Mouse (Mus musculus): Measurements from ENCODE around the gene Pear1. TPM values are rescaled to one million over a fixed set of nuclear protein-coding genes. Genes with fewer than 3 reads are reported as not detected.

Pear1 gene
- polyA plus RNA-seq, 1 experiment = 0.06 TPM

GRCm38 (mm10) chr3:87795336-87796277 is 28.5 kb downstream of the Pear1 start:
- TF ChIP-seq GATA1 (IDR thresholded peaks at IDR 0.05; ENCODE audit: low read length) (no peak), TAL1 (IDR thresholded peaks at IDR 0.05; ENCODE audit: low read length) (no peak)
- H3K9me3 ChIP-seq (ENCODE audit: control insufficient read depth, low read length) = peaks cover 3% of the 10 kb centered on the region; the same call in 1 of the 2 replicates
- no peaks in the 10 kb centered on the region for H3K36me3 ChIP-seq (ENCODE audit: control insufficient read depth)
- H3K27me3 ChIP-seq (ENCODE audit: control insufficient read depth) = peaks cover 91% of the 10 kb centered on the region
- no peak overlapping the region for H3K4me3 ChIP-seq (replicated peaks)
- H3K4me1 ChIP-seq (ENCODE audit: control insufficient read depth) = peaks cover 4% of the 10 kb centered on the region

- Histone ChIP-seq H3K4me3 (replicated peaks) (no peak within 1 kb of the TSS), H3K27me3 (ENCODE audit: control insufficient read depth) (peaks cover 84% of the 10 kb centered on the region), H3K36me3 (ENCODE audit: control insufficient read depth) (no peaks in the 10 kb centered on the region), H3K4me1 (ENCODE audit: control insufficient read depth) (peaks cover 4% of the 10 kb centered on the region), H3K9me3 (ENCODE audit: control insufficient read depth, low read length) (peaks cover 3% of the 10 kb centered on the region; the same call in 1 of the 2 replicates)
- TF ChIP-seq GATA1 (IDR thresholded peaks at IDR 0.05; ENCODE audit: low read length) = no peak
- TF ChIP-seq TAL1 (IDR thresholded peaks at IDR 0.05; ENCODE audit: low read length) = no peak
These were observed 29.2 kb downstream of the Pear1 start, which contains the start of gene Ntrk1 for GRCm38 (mm10) chr3:87794922-87795325. TSS of gene Ntrk1 (minus strand) at chr3:87795162.

DNA sequence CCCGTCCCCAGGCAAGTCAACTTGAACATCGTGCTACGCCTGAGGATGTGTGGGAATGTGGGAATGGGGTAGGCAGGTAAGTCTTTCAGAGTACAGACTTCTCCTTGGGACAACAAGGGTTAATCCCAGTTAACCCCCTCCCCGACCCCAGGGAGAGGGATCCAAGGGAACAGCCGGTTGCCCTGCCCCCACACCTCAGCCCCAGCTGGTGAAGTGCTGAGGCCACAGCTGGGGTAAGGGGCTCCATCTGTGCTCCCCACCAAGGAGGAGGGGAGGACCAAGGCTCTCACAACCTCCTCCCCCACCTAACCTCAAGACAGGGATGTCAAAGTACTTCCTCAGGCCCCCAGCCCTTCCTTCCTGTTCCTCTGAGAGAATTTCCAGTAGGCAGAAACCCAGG is 34.3 kb downstream of the Pear1 start:
- no peak for TF ChIP-seq TAL1 (IDR thresholded peaks at IDR 0.05; ENCODE audit: low read length)
- TF ChIP-seq GATA1 (IDR thresholded peaks at IDR 0.05; ENCODE audit: low read length) = no peak
- no peaks in the 10 kb centered on the region for H3K36me3 ChIP-seq (ENCODE audit: control insufficient read depth)
- peaks cover 2% of the 10 kb centered on the region for H3K4me1 ChIP-seq (ENCODE audit: control insufficient read depth)
- peaks cover 37% of the 10 kb centered on the region for H3K27me3 ChIP-seq (ENCODE audit: control insufficient read depth)
- H3K4me3 ChIP-seq (replicated peaks) = no peak overlapping the region
- peaks cover 3% of the 10 kb centered on the region; the same call in 1 of the 2 replicates for H3K9me3 ChIP-seq (ENCODE audit: control insufficient read depth, low read length)

- peaks cover 32% of the 10 kb centered on the region for H3K27me3 ChIP-seq (ENCODE audit: control insufficient read depth)
- no peaks in the 10 kb centered on the region for H3K4me1 ChIP-seq (ENCODE audit: control insufficient read depth)
- no peak for TF ChIP-seq GATA1 (IDR thresholded peaks at IDR 0.05; ENCODE audit: low read length)
- no peak for TF ChIP-seq TAL1 (IDR thresholded peaks at IDR 0.05; ENCODE audit: low read length)
- H3K4me3 ChIP-seq (replicated peaks) = no peak overlapping the region
- H3K36me3 ChIP-seq (ENCODE audit: control insufficient read depth) = no peaks in the 10 kb centered on the region
- no peaks in the 10 kb centered on the region for H3K9me3 ChIP-seq (ENCODE audit: control insufficient read depth, low read length)
These were observed 34.9 kb downstream of the Pear1 start for GRCm38 (mm10) chr3:87789248-87789647.

- TF ChIP-seq GATA1 (IDR thresholded peaks at IDR 0.05; ENCODE audit: low read length) (no peak), TAL1 (IDR thresholded peaks at IDR 0.05; ENCODE audit: low read length) (no peak)
- 0 out of 2 replicates have a peak, but pooled peaks cover under 1% of the 10 kb centered on the region for H3K27me3 ChIP-seq (ENCODE audit: control insufficient read depth)
- H3K4me3 ChIP-seq (replicated peaks) = no peak overlapping the region
- H3K9me3 ChIP-seq (ENCODE audit: control insufficient read depth, low read length) = no peaks in the 10 kb centered on the region
- no peaks in the 10 kb centered on the region for H3K36me3 ChIP-seq (ENCODE audit: control insufficient read depth)
- H3K4me1 ChIP-seq (ENCODE audit: control insufficient read depth) = no peaks in the 10 kb centered on the region
These were observed 38.4 kb downstream of the Pear1 start for GRCm38 (mm10) chr3:87785626-87786214.

DNA sequence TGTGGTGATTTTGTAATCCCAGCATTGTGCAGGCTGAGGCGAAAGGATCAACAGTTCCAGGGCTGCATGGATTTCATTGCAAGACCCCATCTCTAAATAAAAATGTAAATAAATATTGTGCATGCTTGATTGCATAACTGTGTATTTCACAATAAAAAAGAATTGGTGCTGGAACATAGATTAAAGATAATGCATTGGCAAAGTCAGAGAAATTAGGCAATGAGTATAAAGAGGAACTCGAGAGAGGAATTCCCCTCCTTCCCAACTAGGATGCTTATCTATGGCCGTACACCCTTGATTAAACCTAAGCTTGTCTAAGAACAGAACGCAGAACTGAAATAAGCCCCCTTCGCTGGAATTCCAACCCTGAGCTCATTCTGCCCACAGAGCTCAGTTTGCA is 39.0 kb downstream of the Pear1 start:
- Histone ChIP-seq H3K9me3 (ENCODE audit: control insufficient read depth, low read length) (no peaks in the 10 kb centered on the region), H3K36me3 (ENCODE audit: control insufficient read depth) (no peaks in the 10 kb centered on the region), H3K4me1 (ENCODE audit: control insufficient read depth) (no peaks in the 10 kb centered on the region), H3K27me3 (ENCODE audit: control insufficient read depth) (no peaks in the 10 kb centered on the region), H3K4me3 (replicated peaks) (no peak overlapping the region)
- TF ChIP-seq GATA1 (IDR thresholded peaks at IDR 0.05; ENCODE audit: low read length) (no peak), TAL1 (IDR thresholded peaks at IDR 0.05; ENCODE audit: low read length) (no peak)

- H3K27me3 ChIP-seq (ENCODE audit: control insufficient read depth) = peaks cover 6% of the 10 kb centered on the region
- no peak overlapping the region for H3K4me3 ChIP-seq (replicated peaks)
- H3K9me3 ChIP-seq (ENCODE audit: control insufficient read depth, low read length) = no peaks in the 10 kb centered on the region
- no peaks in the 10 kb centered on the region for H3K4me1 ChIP-seq (ENCODE audit: control insufficient read depth)
- TF ChIP-seq GATA1 (IDR thresholded peaks at IDR 0.05; ENCODE audit: low read length) (no peak), TAL1 (IDR thresholded peaks at IDR 0.05; ENCODE audit: low read length) (no peak)
- H3K36me3 ChIP-seq (ENCODE audit: control insufficient read depth) = no peaks in the 10 kb centered on the region
These were observed 40.7 kb downstream of the Pear1 start for GRCm38 (mm10) chr3:87783282-87784023.

DNA sequence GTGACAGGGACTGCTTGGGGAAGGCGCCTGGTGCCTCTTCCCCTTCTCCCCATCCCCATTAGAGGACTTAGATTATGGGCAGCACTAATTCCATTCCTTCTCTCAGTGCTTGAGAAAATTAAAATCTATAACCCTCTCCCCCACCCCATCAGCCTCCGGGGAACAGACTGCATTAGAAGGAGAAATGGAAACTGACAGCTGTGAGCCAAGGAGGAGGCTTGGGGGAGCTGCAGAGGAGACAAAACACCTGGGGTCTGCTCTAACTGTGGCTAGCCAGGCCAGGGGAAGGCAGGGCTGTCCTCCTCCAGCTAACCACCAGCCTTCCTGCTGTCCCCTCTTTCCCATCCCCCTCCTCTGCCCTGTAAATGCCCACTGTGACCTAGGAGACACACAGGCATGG is 45.0 kb downstream of the Pear1 start:
- H3K36me3 ChIP-seq (ENCODE audit: control insufficient read depth) = no peaks in the 10 kb centered on the region
- H3K27me3 ChIP-seq (ENCODE audit: control insufficient read depth) = peaks cover 10% of the 10 kb centered on the region
- H3K4me3 ChIP-seq (replicated peaks) = no peak overlapping the region
- no peaks in the 10 kb centered on the region for H3K4me1 ChIP-seq (ENCODE audit: control insufficient read depth)
- TF ChIP-seq TAL1 (IDR thresholded peaks at IDR 0.05; ENCODE audit: low read length) (no peak), GATA1 (IDR thresholded peaks at IDR 0.05; ENCODE audit: low read length) (no peak)
- H3K9me3 ChIP-seq (ENCODE audit: control insufficient read depth, low read length) = no peaks in the 10 kb centered on the region
